Mouse (Mus musculus): ENCODE measurements at regions not wholly inside any gene's neighbourhood (a gene's known extent, or its start where the extent isn't known, plus 50 kb on each side); places are given as distances from the start of the nearest gene placed in this dataset.

- WGBS: 74% methylated on average over 7 of the region's 7 CpGs
- no peak overlapping the region for H3K9ac ChIP-seq
- H3K27ac ChIP-seq: no peak overlapping the region
- H3K4me3 ChIP-seq (replicated peaks): no peak overlapping the region
- no peaks in the 10 kb centered on the region for H3K36me3 ChIP-seq (replicated peaks)
- H3K4me1 ChIP-seq: no peaks in the 10 kb centered on the region
- no peak overlapping the region for H3K4me2 ChIP-seq
- no peak for ATAC-seq (ENCODE audit: low FRiP score)
- no peaks in the 10 kb centered on the region for H3K27me3 ChIP-seq
- H3K9me3 ChIP-seq: no peaks in the 10 kb centered on the region
Measured at GRCm38 (mm10) chr7:138107471-138108210, 289.9 kb downstream of the Tcerg1l start.

- H3K9me3 ChIP-seq: no peaks in the 10 kb centered on the region
- H3K27me3 ChIP-seq: no peaks in the 10 kb centered on the region
- H3K4me3 ChIP-seq (replicated peaks): no peak overlapping the region
- H3K9ac ChIP-seq: no peak overlapping the region
- WGBS: 27% methylated on average over 4 of the region's 4 CpGs
- no peak overlapping the region for H3K4me2 ChIP-seq
- peak; percentile 53; the same call in 1 of the 2 replicates for ATAC-seq (ENCODE audit: low FRiP score)
- no peak overlapping the region for H3K27ac ChIP-seq
- H3K36me3 ChIP-seq (replicated peaks): no peaks in the 10 kb centered on the region
- peaks cover 10% of the 10 kb centered on the region for H3K4me1 ChIP-seq
Measured at GRCm38 (mm10) chr7:138121497-138121896, 276.0 kb downstream of the Tcerg1l start.

GRCm38 (mm10) chr7:138129701-138130100, 267.8 kb downstream of the Tcerg1l start:
- Histone ChIP-seq H3K9ac (no peak overlapping the region), H3K4me2 (no peak overlapping the region), H3K27me3 (no peaks in the 10 kb centered on the region), H3K36me3 (replicated peaks) (no peaks in the 10 kb centered on the region), H3K4me1 (no peaks in the 10 kb centered on the region), H3K4me3 (replicated peaks) (no peak overlapping the region), H3K27ac (no peak overlapping the region), H3K9me3 (no peaks in the 10 kb centered on the region)
- 54% methylated on average over 2 of the region's 2 CpGs for WGBS
- no peak for ATAC-seq (ENCODE audit: low FRiP score)

- H3K4me1 ChIP-seq: no peaks in the 10 kb centered on the region
- no peak overlapping the region for H3K4me2 ChIP-seq
- ATAC-seq (ENCODE audit: low FRiP score): no peak
- H3K4me3 ChIP-seq (replicated peaks): no peak overlapping the region
- WGBS: 94% methylated on average over 6 of the region's 6 CpGs
- H3K9ac ChIP-seq: no peak overlapping the region
- no peaks in the 10 kb centered on the region for H3K36me3 ChIP-seq (replicated peaks)
- no peak overlapping the region for H3K27ac ChIP-seq
- no peaks in the 10 kb centered on the region for H3K9me3 ChIP-seq
- H3K27me3 ChIP-seq: no peaks in the 10 kb centered on the region
Measured at GRCm38 (mm10) chr7:138133427-138133826, 264.1 kb downstream of the Tcerg1l start.

GRCm38 (mm10) chr7:138137934-138138333, 259.6 kb downstream of the Tcerg1l start:
- Histone ChIP-seq H3K9ac (no peak overlapping the region), H3K4me3 (replicated peaks) (no peak overlapping the region), H3K9me3 (no peaks in the 10 kb centered on the region), H3K27me3 (no peaks in the 10 kb centered on the region), H3K4me2 (no peak overlapping the region), H3K27ac (no peak overlapping the region), H3K36me3 (replicated peaks) (no peaks in the 10 kb centered on the region), H3K4me1 (no peaks in the 10 kb centered on the region)
- WGBS: 72% methylated on average over 1 of the region's 1 CpGs
- no peak for ATAC-seq (ENCODE audit: low FRiP score)

GRCm38 (mm10) chr7:138139766-138140165, 257.8 kb downstream of the Tcerg1l start:
- no peak overlapping the region for H3K4me2 ChIP-seq
- no peak for ATAC-seq (ENCODE audit: low FRiP score)
- no peaks in the 10 kb centered on the region for H3K4me1 ChIP-seq
- H3K9me3 ChIP-seq: no peaks in the 10 kb centered on the region
- H3K36me3 ChIP-seq (replicated peaks): no peaks in the 10 kb centered on the region
- no peaks in the 10 kb centered on the region for H3K27me3 ChIP-seq
- no peak overlapping the region for H3K27ac ChIP-seq
- no peak overlapping the region for H3K9ac ChIP-seq
- no peak overlapping the region for H3K4me3 ChIP-seq (replicated peaks)
- 85% methylated on average over 5 of the region's 5 CpGs for WGBS

GRCm38 (mm10) chr7:138149496-138149895, 248.0 kb downstream of the Tcerg1l start:
- Histone ChIP-seq H3K27ac (no peak overlapping the region), H3K9ac (no peak overlapping the region), H3K9me3 (no peaks in the 10 kb centered on the region), H3K4me1 (peaks cover 9% of the 10 kb centered on the region), H3K4me2 (no peak overlapping the region), H3K4me3 (replicated peaks) (no peak overlapping the region), H3K27me3 (no peaks in the 10 kb centered on the region), H3K36me3 (replicated peaks) (no peaks in the 10 kb centered on the region)
- WGBS: 89% methylated on average over 2 of the region's 2 CpGs
- ATAC-seq (ENCODE audit: low FRiP score): no peak

- H3K4me1 ChIP-seq: peaks cover 9% of the 10 kb centered on the region
- no peak overlapping the region for H3K4me2 ChIP-seq
- no peaks in the 10 kb centered on the region for H3K36me3 ChIP-seq (replicated peaks)
- WGBS: 48% methylated on average over 4 of the region's 4 CpGs
- H3K9ac ChIP-seq: no peak overlapping the region
- H3K9me3 ChIP-seq: no peaks in the 10 kb centered on the region
- no peaks in the 10 kb centered on the region for H3K27me3 ChIP-seq
- ATAC-seq (ENCODE audit: low FRiP score): no peak
- H3K4me3 ChIP-seq (replicated peaks): no peak overlapping the region
- no peak overlapping the region for H3K27ac ChIP-seq
Measured at GRCm38 (mm10) chr7:138153455-138154167, 243.9 kb downstream of the Tcerg1l start.
